Mouse (Mus musculus): Measurements from ENCODE around the gene Tet2.

DNA sequence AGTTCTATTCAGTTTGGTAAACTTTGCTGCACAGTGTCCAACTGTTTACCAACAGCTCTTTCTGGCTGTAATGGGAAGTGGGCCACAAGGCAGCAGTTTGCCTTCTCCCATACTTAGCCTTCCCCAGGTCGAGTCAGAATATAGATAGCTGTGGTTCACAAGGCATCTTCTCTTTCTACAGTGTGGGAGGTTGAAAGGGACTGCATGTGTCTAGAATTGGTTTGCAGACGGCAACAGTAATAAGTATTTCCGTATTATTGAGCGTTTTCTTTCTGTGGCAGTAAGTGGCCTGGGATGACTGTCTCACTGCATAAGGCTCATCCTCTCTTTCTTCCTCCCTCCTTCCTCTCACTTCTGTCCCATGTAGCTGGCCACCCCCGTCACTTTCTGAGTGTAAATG lies 37.2 kb upstream of the Tet2 start:
- no peak for TF ChIP-seq CTCF (IDR thresholded peaks at IDR 0.05)
- no peak for TF ChIP-seq EP300 (IDR thresholded peaks at IDR 0.05)

All from lung, postnatal 0 days (tissue).